Mouse (Mus musculus): ENCODE measurements around the gene Gsc2. TPM values are rescaled to one million over a fixed set of nuclear protein-coding genes. Genes with fewer than 3 reads are reported as not detected.

The Gsc2 gene
- polyA plus RNA-seq, 1 experiment from 2014 or later = not detected

- Histone ChIP-seq H3K27me3 (replicated peaks) (no peaks in the 10 kb centered on the region), H3K4me1 (no peaks in the 10 kb centered on the region), H3K9ac (no peak overlapping the region), H3K4me2 (replicated peaks) (no peak overlapping the region), H3K4me3 (no peak overlapping the region), H3K36me3 (peaks cover 20% of the 10 kb centered on the region), H3K9me3 (no peaks in the 10 kb centered on the region), H3K27ac (no peak overlapping the region)
- 98% methylated on average over 1 of the region's 1 CpGs for WGBS
- ATAC-seq (ENCODE audit: low FRiP score, low read depth) = no peak
Measured at GRCm38 (mm10) chr16:17876096-17876495, 38.8 kb downstream of the Gsc2 start.

GRCm38 (mm10) chr16:17875174-17875573 lies 39.7 kb downstream of the Gsc2 start:
- no peak overlapping the region for H3K27ac ChIP-seq
- no peaks in the 10 kb centered on the region for H3K27me3 ChIP-seq (replicated peaks)
- H3K4me1 ChIP-seq = no peaks in the 10 kb centered on the region
- no peak overlapping the region for H3K9ac ChIP-seq
- H3K9me3 ChIP-seq = no peaks in the 10 kb centered on the region
- no peak for ATAC-seq (ENCODE audit: low FRiP score, low read depth)
- 95% methylated on average over 4 of the region's 4 CpGs for WGBS
- peaks cover 25% of the 10 kb centered on the region for H3K36me3 ChIP-seq
- H3K4me2 ChIP-seq (replicated peaks) = no peak overlapping the region
- no peak overlapping the region for H3K4me3 ChIP-seq

- no peak overlapping the region for H3K27ac ChIP-seq
- ATAC-seq (ENCODE audit: low FRiP score, low read depth) = no peak
- 74% methylated on average over 4 of the region's 4 CpGs for WGBS
- no peaks in the 10 kb centered on the region for H3K27me3 ChIP-seq (replicated peaks)
- H3K9ac ChIP-seq = no peak overlapping the region
- no peaks in the 10 kb centered on the region for H3K4me1 ChIP-seq
- no peak overlapping the region for H3K4me2 ChIP-seq (replicated peaks)
- no peaks in the 10 kb centered on the region for H3K9me3 ChIP-seq
- H3K4me3 ChIP-seq = no peak overlapping the region
- peaks cover 37% of the 10 kb centered on the region for H3K36me3 ChIP-seq
Measured at GRCm38 (mm10) chr16:17872995-17873394, 41.9 kb downstream of the Gsc2 start.

GRCm38 (mm10) chr16:17871248-17871647 lies 43.6 kb downstream of the Gsc2 start:
- Histone ChIP-seq H3K4me3 (no peak overlapping the region), H3K9me3 (no peaks in the 10 kb centered on the region), H3K36me3 (peaks cover 42% of the 10 kb centered on the region), H3K4me2 (replicated peaks) (no peak overlapping the region), H3K4me1 (no peaks in the 10 kb centered on the region), H3K27me3 (replicated peaks) (no peaks in the 10 kb centered on the region), H3K27ac (no peak overlapping the region), H3K9ac (no peak overlapping the region)
- 92% methylated on average over 5 of the region's 5 CpGs for WGBS
- no peak for ATAC-seq (ENCODE audit: low FRiP score, low read depth)

- peaks cover 33% of the 10 kb centered on the region for H3K36me3 ChIP-seq
- no peak for ATAC-seq (ENCODE audit: low FRiP score, low read depth)
- H3K27ac ChIP-seq = no peak overlapping the region
Measured at GRCm38 (mm10) chr16:17865770-17866169, 49.1 kb downstream of the Gsc2 start.

GRCm38 (mm10) chr16:17865293-17865692 lies 49.6 kb downstream of the Gsc2 start:
- H3K4me1 ChIP-seq = no peaks in the 10 kb centered on the region
- H3K36me3 ChIP-seq = peaks cover 32% of the 10 kb centered on the region
- WGBS = 89% methylated on average over 2 of the region's 2 CpGs
- no peaks in the 10 kb centered on the region for H3K9me3 ChIP-seq
- H3K4me2 ChIP-seq (replicated peaks) = no peak overlapping the region
- no peak for ATAC-seq (ENCODE audit: low FRiP score, low read depth)
- no peak overlapping the region for H3K9ac ChIP-seq
- H3K27me3 ChIP-seq (replicated peaks) = no peaks in the 10 kb centered on the region
- no peak overlapping the region for H3K27ac ChIP-seq
- H3K4me3 ChIP-seq = no peak overlapping the region

More at GRCm38 (mm10) chr16:17865770-17866169, 49.1 kb downstream of the Gsc2 start:
- Histone ChIP-seq H3K4me3 (no peak overlapping the region), H3K4me1 (no peaks in the 10 kb centered on the region), H3K27me3 (replicated peaks) (no peaks in the 10 kb centered on the region), H3K9ac (no peak overlapping the region), H3K9me3 (no peaks in the 10 kb centered on the region), H3K4me2 (replicated peaks) (no peak overlapping the region)
- WGBS = 74% methylated on average over 6 of the region's 6 CpGs

Other genes starting within 250 kb of the Gsc2 start
- 46.7 and 50.3 TPM in 2 replicates for gene Med15, start 182.2 kb downstream of the Gsc2 start, polyA plus RNA-seq (2016; fragmentation: Nextera tagmentation; extraction: Ambion mirVana)
- gene Klhl22, start 155.4 kb downstream of the Gsc2 start, polyA plus RNA-seq (2016; fragmentation: Nextera tagmentation; extraction: Ambion mirVana) = 63.6 and 66.6 TPM in 2 replicates
- gene Scarf2, start 117.8 kb downstream of the Gsc2 start, polyA plus RNA-seq (2016; fragmentation: Nextera tagmentation; extraction: Ambion mirVana) = 13.5 and 13.9 TPM in 2 replicates
- 1.1 and 1.6 TPM in 2 replicates for gene B830017H08Rik, start 81.9 kb downstream of the Gsc2 start, polyA plus RNA-seq (2016; fragmentation: Nextera tagmentation; extraction: Ambion mirVana)
- 3.7 and 4.7 TPM in 2 replicates for gene Car15, start 76.7 kb downstream of the Gsc2 start, polyA plus RNA-seq (2016; fragmentation: Nextera tagmentation; extraction: Ambion mirVana)
- 0.43 and 0.63 TPM in 2 replicates for gene Gm20518, start 23.4 kb downstream of the Gsc2 start, polyA plus RNA-seq (2016; fragmentation: Nextera tagmentation; extraction: Ambion mirVana)
- gene Tssk1, start 20.8 kb downstream of the Gsc2 start, polyA plus RNA-seq (2016; fragmentation: Nextera tagmentation; extraction: Ambion mirVana) = 0.10 TPM in 2 replicates
- gene Dgcr2, start 16.5 kb downstream of the Gsc2 start, polyA plus RNA-seq (2016; fragmentation: Nextera tagmentation; extraction: Ambion mirVana) = 96.7 and 101 TPM in 2 replicates
- not detected in 2 replicates for gene Tssk2, start 16.4 kb downstream of the Gsc2 start, polyA plus RNA-seq (2016; fragmentation: Nextera tagmentation; extraction: Ambion mirVana)
- gene Ess2, start 3.7 kb downstream of the Gsc2 start, polyA plus RNA-seq (2016; fragmentation: Nextera tagmentation; extraction: Ambion mirVana) = 52.1 and 54.6 TPM in 2 replicates
- gene Slc25a1, start 13.2 kb upstream of the Gsc2 start, polyA plus RNA-seq (2016; fragmentation: Nextera tagmentation; extraction: Ambion mirVana) = 156 and 162 TPM in 2 replicates
- gene Vpreb2, start 65.4 kb upstream of the Gsc2 start, polyA plus RNA-seq (2016; fragmentation: Nextera tagmentation; extraction: Ambion mirVana) = not detected in 2 replicates
- 162 and 171 TPM in 2 replicates for gene Dgcr6, start 137.8 kb upstream of the Gsc2 start, polyA plus RNA-seq (2016; fragmentation: Nextera tagmentation; extraction: Ambion mirVana)
- 6.3 and 7.1 TPM in 2 replicates for gene Prodh, start 175.1 kb upstream of the Gsc2 start, polyA plus RNA-seq (2016; fragmentation: Nextera tagmentation; extraction: Ambion mirVana)
- gene Rtn4r, start 212.6 kb upstream of the Gsc2 start, polyA plus RNA-seq (2016; fragmentation: Nextera tagmentation; extraction: Ambion mirVana) = 15.6 and 16.5 TPM in 2 replicates

All from neural tube, embryonic 12.5 days (tissue).